Comparison of ENCODE assay signal across 8 mouse cellular contexts in the genomic region with DNA sequence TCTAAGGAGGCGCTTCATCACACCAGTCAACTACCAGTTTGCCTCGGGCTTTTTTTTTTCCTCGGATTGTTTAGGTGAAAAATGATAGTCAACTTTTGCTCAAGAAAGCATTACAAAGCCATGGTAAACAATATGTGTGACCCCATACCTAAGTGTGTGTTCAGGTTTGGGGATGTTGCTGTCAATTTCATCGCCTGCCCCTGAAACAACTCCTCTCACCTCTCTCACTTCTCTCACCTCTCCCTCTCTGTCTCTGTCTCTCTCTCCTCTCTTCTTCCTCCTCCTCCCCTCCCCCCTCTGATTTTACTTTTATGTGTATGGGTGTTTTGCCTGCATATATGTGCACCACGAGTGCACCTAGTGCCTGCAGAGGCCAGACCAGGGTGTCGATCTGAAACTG. TPM values are rescaled to one million over a fixed set of nuclear protein-coding genes. Genes with fewer than 3 reads are reported as not detected.
DNase-seq lines count a peak whose midpoint lies in the region; ATAC-seq and TF ChIP-seq lines count a peak whose summit lies in the region.

No protein-coding gene starts in this region.

- H3K4me1 ChIP-seq in heart, adult 2 months (ENCODE audit: control insufficient read depth, insufficient read depth, low read length) = peaks cover 6% of the 10 kb centered on the region
- H3K4me1 ChIP-seq in forebrain, embryonic 14.5 days (ENCODE audit: control insufficient read depth, insufficient read depth, low read length) = peaks cover 13% of the 10 kb centered on the region; the same call in 1 of the 2 replicates
- peaks cover 3% of the 10 kb centered on the region for H3K4me1 ChIP-seq in liver, embryonic 16.5 days (ENCODE audit: control insufficient read depth, low read depth, low read length)

- H3K9ac ChIP-seq in heart, adult 2 months (ENCODE audit: low read depth, low read length) = peak overlapping the region; percentile 99
- peak overlapping the region; percentile 99 for H3K9ac ChIP-seq in forebrain, embryonic 14.5 days (ENCODE audit: low read length)
- no peak overlapping the region; the same call in 1 of the 2 replicates for H3K9ac ChIP-seq in liver, embryonic 16.5 days (ENCODE audit: low read depth, low read length)

- no peak for ATAC-seq in forebrain, embryonic 14.5 days
- no peak for ATAC-seq in liver, embryonic 16.5 days (ENCODE audit: low read depth)

- peak overlapping the region; percentile 92 for H3K27ac ChIP-seq in heart, adult 2 months
- H3K27ac ChIP-seq in forebrain, embryonic 14.5 days (ENCODE audit: low read depth, low read length) = peak overlapping the region; percentile 96; the same call in 1 of the 2 replicates
- H3K27ac ChIP-seq in liver, embryonic 16.5 days (ENCODE audit: low read length) = no peak overlapping the region

- peak overlapping the region; percentile 63 for H3K4me3 ChIP-seq in heart, adult 2 months
- H3K4me3 ChIP-seq in forebrain, embryonic 14.5 days (ENCODE audit: low read depth, low read length) = peak overlapping the region; percentile 97
- peak overlapping the region; percentile 77 for H3K4me3 ChIP-seq in liver, embryonic 16.5 days (ENCODE audit: low read depth, low read length)

- H3K36me3 ChIP-seq in heart, adult 2 months (ENCODE audit: control insufficient read depth, insufficient read depth, low read length) = peaks cover 9% of the 10 kb centered on the region
- H3K36me3 ChIP-seq in forebrain, embryonic 14.5 days (ENCODE audit: control insufficient read depth, insufficient read depth, low read length) = no peaks in the 10 kb centered on the region
- no peaks in the 10 kb centered on the region for H3K36me3 ChIP-seq in liver, embryonic 16.5 days (ENCODE audit: control insufficient read depth, insufficient read depth)

- TF ChIP-seq POLR2A in heart, adult 2 months (IDR thresholded peaks at IDR 0.05; ENCODE audit: insufficient read depth, low read depth, low read length) = no peak

- TF ChIP-seq CTCF in heart, adult 2 months (IDR thresholded peaks at IDR 0.05) = no peak

- intact Hi-C loops in heart, adult 2 months (cut with DNase I) = loop anchor here (1.0 kb wide), 1 partner anchor 74 kb away; no protein-coding TSS in a partner anchor
- intact Hi-C loops in heart, postnatal 10 days (cut with DNase I) = no loop called here

- H3K27me3 ChIP-seq in heart, adult 2 months (ENCODE audit: control insufficient read depth, insufficient read depth, low read length) = no peaks in the 10 kb centered on the region
- H3K27me3 ChIP-seq in forebrain, embryonic 14.5 days (replicated peaks; ENCODE audit: control insufficient read depth, insufficient read depth, low read length) = no peaks in the 10 kb centered on the region
- H3K27me3 ChIP-seq in liver, embryonic 16.5 days (ENCODE audit: control insufficient read depth, insufficient read depth, low read depth, low read length) = no peaks in the 10 kb centered on the region

- H3K79me2 ChIP-seq in heart, adult 2 months (replicated peaks; ENCODE audit: control insufficient read depth, insufficient read depth, low read length) = no peaks in the 10 kb centered on the region

- no peak for TF ChIP-seq EP300 in heart, adult 2 months (IDR thresholded peaks at IDR 0.05; ENCODE audit: insufficient read depth, low read depth, low read length)

- DNase-seq in heart, adult 2 months = no peak
- no peak for DNase-seq in heart, postnatal 10 days
- DNase-seq in CD4-positive helper T cell, adult 2 months (ENCODE audit: low read depth, low spot score) = peak; percentile 18
- no peak for DNase-seq in forebrain, embryonic 14.5 days (ENCODE audit: low spot score)
- no peak for DNase-seq in natural killer cell, adult 2 months (ENCODE audit: low spot score in 2 of 2)
- no peak for DNase-seq in adrenal gland, postnatal 14 days
- DNase-seq in right cerebral cortex, postnatal 14 days = no peak

- H3K9me3 ChIP-seq in forebrain, embryonic 14.5 days (replicated peaks; ENCODE audit: control insufficient read depth, low read length) = no peaks in the 10 kb centered on the region
- no peaks in the 10 kb centered on the region for H3K9me3 ChIP-seq in liver, embryonic 16.5 days (replicated peaks; ENCODE audit: control insufficient read depth, low read length)

- peak overlapping the region; percentile 76 for H3K4me2 ChIP-seq in forebrain, embryonic 14.5 days (ENCODE audit: low read length)
- H3K4me2 ChIP-seq in liver, embryonic 16.5 days (ENCODE audit: low read depth, low read length) = peak overlapping the region; percentile 86

- WGBS in heart, adult 2 months = 45% methylated on average over 6 of the region's 6 CpGs
- WGBS in forebrain, embryonic 14.5 days = 41% methylated on average over 6 of the region's 6 CpGs
- 40% methylated on average over 6 of the region's 6 CpGs for WGBS in liver, embryonic 16.5 days (ENCODE audit: insufficient replicate concordance)

RNA-seq across cellular contexts. Expression of a gene that starts 0.7 kb away (rescaled TPM):
- 10 to 100 TPM; 47.1 to 53.7 TPM for total RNA-seq in heart, adult 2 months (2021)
- polyA plus RNA-seq in heart, adult 2 months (2012; rRNA removed) = 65.4 and 93.3 TPM in 2 replicates
- 10 to 100 TPM; 42.9 to 48.4 TPM for total RNA-seq in heart, postnatal 10 days (2021)
- 44.0 and 45.2 TPM in 2 replicates for polyA plus RNA-seq in forebrain, embryonic 14.5 days (2014; fragmentation: Nextera tagmentation; extraction: Ambion mirVana)
- polyA plus RNA-seq in liver, embryonic 16.5 days (2015; fragmentation: Nextera tagmentation; extraction: Ambion mirVana) = 2.3 and 3.3 TPM in 2 replicates
- total RNA-seq in adrenal gland, postnatal 14 days (2021) = 39.1 and 40.8 TPM in 2 replicates
